Mouse (Mus musculus) liver, adult 2 months (tissue): Measurements from ENCODE around the gene Tent5b. TPM values are rescaled to one million over a fixed set of nuclear protein-coding genes. Genes with fewer than 3 reads are reported as not detected.

Experiments
- DNase-seq: peaks from one replicate; pipeline ENCODE4 v3.0.0-alpha.2; 2011; ENCODE audit warnings: low read depth, low spot score; ENCODE audit errors: extremely low read depth
- H3K27ac ChIP-seq: fragments of 200-500 bp; replicated peaks from 2 replicates; pipeline ENCODE4 v1.5.1; 2012; ENCODE audit warnings: low read depth, mild to moderate bottlenecking, control low read depth, inconsistent platforms, low read length; ENCODE audit not compliant: insufficient read depth
- H3K27me3 ChIP-seq: fragments of 200-500 bp; 2 replicates; pipeline ENCODE4 v1.6.1; 2012; ENCODE audit warnings: mild to moderate bottlenecking, moderate library complexity, low read length, inconsistent platforms; ENCODE audit not compliant: control insufficient read depth, insufficient read depth
- H3K36me3 ChIP-seq: fragments of 200-500 bp; 2 replicates; pipeline ENCODE4 v1.6.1; 2012; ENCODE audit warnings: low read length, inconsistent platforms; ENCODE audit not compliant: control insufficient read depth, insufficient read depth
- H3K4me1 ChIP-seq: fragments of 200-500 bp; 2 replicates; pipeline ENCODE4 v1.6.1; 2011; ENCODE audit warnings: low read length; ENCODE audit not compliant: control insufficient read depth, insufficient read depth
- H3K4me3 ChIP-seq: fragments of 200-500 bp; 2 replicates; pipeline ENCODE4 v1.5.1; 2011; ENCODE audit warnings: low read depth, mild to moderate bottlenecking, control low read depth, low read length, moderate library complexity; ENCODE audit not compliant: insufficient read depth
- H3K79me2 ChIP-seq: fragments of 200-500 bp; 2 replicates; pipeline ENCODE4 v1.6.1; 2012; ENCODE audit warnings: inconsistent platforms, mild to moderate bottlenecking, low read length, moderate library complexity; ENCODE audit not compliant: control insufficient read depth, insufficient read depth
- H3K9ac ChIP-seq: fragments of 200-500 bp; 2 replicates; pipeline ENCODE4 v1.6.1; 2012; ENCODE audit warnings: low read depth, mild to moderate bottlenecking, control low read depth, inconsistent platforms, low read length
- CTCF ChIP-seq: fragments of 200-500 bp; IDR thresholded peaks from 2 replicates; pipeline ENCODE4 v1.5.1; 2011; ENCODE audit warnings: low read depth, low read length, control low read depth
- POLR2A ChIP-seq: fragments of 200-500 bp; IDR thresholded peaks from 2 replicates; pipeline ENCODE4 v1.6.1; 2011; ENCODE audit warnings: low read length, control low read depth; ENCODE audit not compliant: insufficient read depth; ENCODE audit errors: extremely low read depth
- WGBS: fragments of 180-500 bp; shearing (Covaris S2); methylation state at CpG from one replicate; pipeline ENCODE4 v1.1.7; 2018; 5-methylcytosine and 5-hydroxymethylcytosine counted together
- polyA plus RNA-seq: library from polyadenylated mRNA; depleted of rRNA; stranded (reverse); fragments of >200 nt; gene quantifications from 2 replicates; pipeline ENCODE4 v1.2.3, GENCODE M21; 2012
- total RNA-seq: library from RNA; depleted of rRNA; stranded (reverse); fragments of >200 nt; gene quantifications from 2 replicates; pipeline ENCODE4 v1.2.3, GENCODE M21; 2014

Gene Tent5b
- total and polyA plus RNA-seq, 2 experiments: 0.06 to 0.09 TPM

- Histone ChIP-seq H3K27ac (no peak overlapping the region), H3K4me3 (no peak overlapping the region), H3K36me3 (no peaks in the 10 kb centered on the region), H3K4me1 (no peaks in the 10 kb centered on the region), H3K79me2 (no peaks in the 10 kb centered on the region), H3K27me3 (no peaks in the 10 kb centered on the region), H3K9ac (no peak overlapping the region)
- 16% methylated on average over 6 of the region's 6 CpGs for WGBS
- no peak for TF ChIP-seq CTCF
- no peak for TF ChIP-seq POLR2A
- no peak for DNase-seq
Observed at GRCm38 (mm10) chr4:133440377-133440795, 39.5 kb upstream of the Tent5b start.

GRCm38 (mm10) chr4:133442194-133442593 lies 37.7 kb upstream of the Tent5b start:
- Histone ChIP-seq H3K4me3 (no peak overlapping the region), H3K4me1 (no peaks in the 10 kb centered on the region), H3K79me2 (no peaks in the 10 kb centered on the region), H3K27me3 (no peaks in the 10 kb centered on the region), H3K27ac (no peak overlapping the region), H3K9ac (no peak overlapping the region), H3K36me3 (no peaks in the 10 kb centered on the region)
- TF ChIP-seq POLR2A (no peak), CTCF (no peak)
- no peak for DNase-seq
- WGBS: 62% methylated on average over 3 of the region's 3 CpGs

GRCm38 (mm10) chr4:133443085-133443484 lies 36.8 kb upstream of the Tent5b start:
- no peaks in the 10 kb centered on the region for H3K4me1 ChIP-seq
- no peak for DNase-seq
- H3K36me3 ChIP-seq: no peaks in the 10 kb centered on the region
- H3K9ac ChIP-seq: no peak overlapping the region
- no peak for TF ChIP-seq CTCF
- TF ChIP-seq POLR2A: no peak
- WGBS: 77% methylated on average over 5 of the region's 5 CpGs
- H3K27me3 ChIP-seq: no peaks in the 10 kb centered on the region
- no peak overlapping the region for H3K4me3 ChIP-seq
- no peak overlapping the region for H3K27ac ChIP-seq
- H3K79me2 ChIP-seq: no peaks in the 10 kb centered on the region

GRCm38 (mm10) chr4:133445727-133446126 lies 34.2 kb upstream of the Tent5b start:
- Histone ChIP-seq H3K4me1 (no peaks in the 10 kb centered on the region), H3K4me3 (no peak overlapping the region), H3K36me3 (no peaks in the 10 kb centered on the region), H3K27me3 (no peaks in the 10 kb centered on the region), H3K27ac (no peak overlapping the region), H3K9ac (no peak overlapping the region), H3K79me2 (no peaks in the 10 kb centered on the region)
- no peak for DNase-seq
- 89% methylated on average over 5 of the region's 5 CpGs for WGBS
- TF ChIP-seq CTCF (no peak), POLR2A (no peak)

GRCm38 (mm10) chr4:133447366-133447765 lies 32.6 kb upstream of the Tent5b start:
- Histone ChIP-seq H3K4me1 (no peaks in the 10 kb centered on the region), H3K4me3 (no peak overlapping the region), H3K9ac (no peak overlapping the region), H3K27me3 (no peaks in the 10 kb centered on the region), H3K79me2 (no peaks in the 10 kb centered on the region), H3K27ac (no peak overlapping the region), H3K36me3 (no peaks in the 10 kb centered on the region)
- TF ChIP-seq CTCF: no peak
- TF ChIP-seq POLR2A: no peak
- DNase-seq: no peak
- 66% methylated on average over 5 of the region's 5 CpGs for WGBS

- no peak overlapping the region for H3K4me3 ChIP-seq
- no peak for DNase-seq
- H3K79me2 ChIP-seq: no peaks in the 10 kb centered on the region
- no peaks in the 10 kb centered on the region for H3K36me3 ChIP-seq
- H3K9ac ChIP-seq: no peak overlapping the region
- H3K27ac ChIP-seq: no peak overlapping the region
- H3K27me3 ChIP-seq: no peaks in the 10 kb centered on the region
- WGBS: 86% methylated on average over 11 of the region's 11 CpGs
- TF ChIP-seq CTCF (no peak), POLR2A (no peak)
- no peaks in the 10 kb centered on the region for H3K4me1 ChIP-seq
Observed at GRCm38 (mm10) chr4:133447967-133448366, 32.0 kb upstream of the Tent5b start.
